ENCODE assay signal across 8 mouse cellular contexts in the genomic region with DNA sequence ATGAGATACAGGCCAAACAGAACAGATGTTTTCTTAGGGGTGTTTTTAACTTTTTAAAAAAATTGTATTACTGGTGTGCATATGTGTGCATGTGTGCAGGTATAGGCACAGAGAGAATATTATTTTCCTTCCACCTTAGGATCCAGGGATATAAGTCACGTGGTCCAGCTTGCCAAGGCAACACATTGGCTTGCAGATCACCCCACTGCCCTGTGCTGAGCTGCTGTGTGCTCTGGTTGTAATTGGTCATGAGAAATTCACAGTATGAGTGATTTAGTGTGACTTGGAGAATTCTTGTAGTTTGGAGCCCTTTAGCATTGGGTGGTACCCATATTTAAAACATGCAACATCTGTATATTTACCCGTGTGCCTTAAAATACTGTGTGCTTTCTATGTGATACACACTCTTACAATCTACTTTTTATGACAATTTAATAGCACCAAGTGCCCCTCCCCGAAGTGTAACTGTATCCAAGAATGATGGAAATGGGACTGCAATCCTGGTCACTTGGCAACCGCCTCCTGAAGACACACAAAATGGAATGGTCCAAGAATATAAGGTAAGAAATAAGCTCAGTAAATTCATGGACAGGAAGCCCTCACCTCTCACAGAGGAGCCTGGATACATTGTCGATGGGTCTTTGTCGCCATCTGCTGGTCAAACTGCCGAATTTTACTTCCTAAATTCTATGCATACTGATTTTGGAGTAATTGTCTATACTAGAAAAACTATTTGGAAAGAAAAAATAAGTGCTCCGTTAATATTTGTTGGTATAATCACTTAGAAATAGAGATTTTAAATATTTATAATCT.
DNase-seq lines count a peak whose midpoint lies in the region; ATAC-seq and TF ChIP-seq lines count a peak whose summit lies in the region.

No protein-coding gene starts in this region.

- no peaks in the 10 kb centered on the region for H3K4me1 ChIP-seq in kidney, postnatal 0 days (replicated peaks; ENCODE audit: insufficient read depth, low read length)
- no peaks in the 10 kb centered on the region for H3K4me1 ChIP-seq in liver, embryonic 11.5 days (replicated peaks; ENCODE audit: control insufficient read depth, insufficient read depth, low read length)
- H3K4me1 ChIP-seq in neural tube, embryonic 12.5 days, result peaks cover 13% of the 10 kb centered on the region; the same call in 1 of the 2 replicates

- no peaks in the 10 kb centered on the region for H3K36me3 ChIP-seq in kidney, postnatal 0 days (ENCODE audit: insufficient read depth, low read length)
- H3K36me3 ChIP-seq in liver, embryonic 11.5 days (ENCODE audit: control insufficient read depth, insufficient read depth, low read length), result no peaks in the 10 kb centered on the region
- no peaks in the 10 kb centered on the region for H3K36me3 ChIP-seq in neural tube, embryonic 12.5 days

- no peaks in the 10 kb centered on the region for H3K27me3 ChIP-seq in kidney, postnatal 0 days (ENCODE audit: insufficient read depth, low read length)
- no peaks in the 10 kb centered on the region for H3K27me3 ChIP-seq in liver, embryonic 11.5 days (replicated peaks; ENCODE audit: control insufficient read depth, insufficient read depth, low read length)
- H3K27me3 ChIP-seq in neural tube, embryonic 12.5 days (replicated peaks), result no peaks in the 10 kb centered on the region

- H3K9me3 ChIP-seq in kidney, postnatal 0 days (replicated peaks; ENCODE audit: low read length), result no peaks in the 10 kb centered on the region
- H3K9me3 ChIP-seq in liver, embryonic 11.5 days (ENCODE audit: control insufficient read depth, low read length), result no peaks in the 10 kb centered on the region
- no peaks in the 10 kb centered on the region for H3K9me3 ChIP-seq in neural tube, embryonic 12.5 days

- no peak overlapping the region for H3K4me3 ChIP-seq in kidney, postnatal 0 days (replicated peaks; ENCODE audit: low read depth, low read length)
- H3K4me3 ChIP-seq in liver, embryonic 11.5 days (ENCODE audit: low read depth, low read length), result no peak overlapping the region
- no peak overlapping the region for H3K4me3 ChIP-seq in neural tube, embryonic 12.5 days

- TF ChIP-seq CTCF in kidney, postnatal 0 days (IDR thresholded peaks at IDR 0.05; ENCODE audit: low read depth), result peak; percentile 92

- DNase-seq in A20 (ENCODE audit: low read depth, low spot score), result peak; percentile 18
- peak; percentile 28 for DNase-seq in adrenal gland, adult 8-10 months
- peak; percentile 81 for DNase-seq in embryo, embryonic 11 days
- DNase-seq in heart, adult 9 months (ENCODE audit: low spot score in 2 of 2), result peak; percentile 1 to 22
- DNase-seq in kidney, postnatal 0 days (ENCODE audit: low spot score), result peak; percentile 90
- peak; percentile 54 for DNase-seq in liver, embryonic 11.5 days (ENCODE audit: low spot score)
- peak; percentile 72 for DNase-seq in thymus, postnatal 4 days

- H3K9ac ChIP-seq in kidney, postnatal 0 days (ENCODE audit: low read depth, low read length), result no peak overlapping the region
- no peak overlapping the region for H3K9ac ChIP-seq in liver, embryonic 11.5 days (ENCODE audit: low read depth, low read length)
- no peak overlapping the region for H3K9ac ChIP-seq in neural tube, embryonic 12.5 days

- H3K27ac ChIP-seq in kidney, postnatal 0 days, result no peak overlapping the region
- no peak overlapping the region for H3K27ac ChIP-seq in liver, embryonic 11.5 days (ENCODE audit: low read depth, low read length)
- H3K27ac ChIP-seq in neural tube, embryonic 12.5 days, result no peak overlapping the region

- peak; percentile 65; the same call in 1 of the 2 replicates for ATAC-seq in kidney, postnatal 0 days (replicated peaks; ENCODE audit: low FRiP score, low read depth)
- peak; percentile 39; the same call in 1 of the 2 replicates for ATAC-seq in liver, embryonic 11.5 days (replicated peaks; ENCODE audit: low FRiP score)
- ATAC-seq in neural tube, embryonic 12.5 days (ENCODE audit: low FRiP score, low read depth), result peak; percentile 39; the same call in 1 of the 2 replicates

- WGBS in kidney, postnatal 0 days, result 27% methylated on average over 8 of the region's 8 CpGs
- WGBS in liver, embryonic 11.5 days, result 29% methylated on average over 8 of the region's 8 CpGs
- 31% methylated on average over 8 of the region's 8 CpGs for WGBS in neural tube, embryonic 12.5 days

- H3K4me2 ChIP-seq in kidney, postnatal 0 days (ENCODE audit: low read length), result no peak overlapping the region
- no peak overlapping the region for H3K4me2 ChIP-seq in liver, embryonic 11.5 days
- no peak overlapping the region for H3K4me2 ChIP-seq in neural tube, embryonic 12.5 days (replicated peaks)

Comparison
In these comparisons a context has a peak if more than half of its experiments do, and no peak if none do; other contexts are left out.
1. DNase-seq: peak in every context shown above with its lines; median percentile 90 in kidney, postnatal 0 days; 81 in embryo, embryonic 11 days; 72 in thymus, postnatal 4 days; 54 in liver, embryonic 11.5 days; 28 in adrenal gland, adult 8-10 months; 18 in A20; 12 in heart, adult 9 months.